In the genomic region with DNA sequence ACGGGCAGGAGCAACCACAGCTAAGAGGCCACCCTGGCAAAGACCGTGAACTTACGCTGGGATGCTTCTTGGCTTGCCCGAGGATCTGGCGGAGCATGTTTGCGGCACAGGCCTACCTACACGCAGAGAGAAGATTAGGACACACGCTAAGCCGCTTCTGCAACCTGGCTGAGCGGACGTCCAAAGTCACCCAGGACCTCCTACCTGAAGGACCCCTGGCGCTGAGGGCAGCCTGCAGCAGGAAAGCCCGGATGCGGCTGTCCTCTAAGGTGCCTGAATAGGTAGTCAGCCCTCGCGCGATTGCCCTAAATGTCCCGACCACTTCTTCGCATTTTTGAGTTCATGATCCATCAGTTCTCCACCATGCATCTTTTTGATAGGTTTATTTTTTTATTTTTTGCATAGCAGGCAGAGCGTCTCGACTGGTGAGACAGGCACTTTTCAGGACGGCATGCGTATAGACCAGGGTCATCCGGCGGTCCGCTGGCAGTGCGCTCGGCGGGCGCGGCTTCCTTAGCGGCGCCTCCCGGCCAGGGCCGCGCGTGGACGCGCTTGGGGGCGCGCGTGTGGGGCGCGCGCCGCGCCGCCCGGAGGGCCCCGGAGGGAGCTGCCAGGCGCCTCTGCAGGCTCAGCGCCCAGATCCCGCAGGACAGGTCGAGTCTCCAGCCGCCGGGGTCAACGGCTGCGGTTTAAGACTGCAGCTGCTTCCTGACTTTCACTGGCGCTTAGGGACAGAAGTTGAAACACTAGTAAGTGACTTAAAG, we compare ENCODE assay signal across 8 mouse cellular contexts. TPM values are rescaled to one million over a fixed set of nuclear protein-coding genes. Genes with fewer than 3 reads are reported as not detected.
DNase-seq lines count a peak whose midpoint lies in the region; ATAC-seq and TF ChIP-seq lines count a peak whose summit lies in the region.

A gene (minus strand): TSS at position 229 of the 764 bp plus-strand sequence.
A gene (plus strand): TSS at position 541 of the 764 bp plus-strand sequence.

- H3K27ac ChIP-seq in bone marrow, adult 2 months (ENCODE audit: control insufficient read depth, insufficient read depth, low read depth, low read length, poor library complexity), result peak within 1 kb of the TSS; percentile 61
- H3K27ac ChIP-seq in embryonic facial prominence, embryonic 15.5 days (replicated peaks), result peak within 1 kb of the TSS; percentile 87
- H3K27ac ChIP-seq in limb, embryonic 14.5 days (replicated peaks; ENCODE audit: low read depth, low read length), result peak within 1 kb of the TSS; percentile 79
- H3K27ac ChIP-seq in midbrain, postnatal 0 days (ENCODE audit: low read depth, low read length), result peak within 1 kb of the TSS; percentile 77

- no peaks in the 10 kb centered on the region for H3K27me3 ChIP-seq in embryonic facial prominence, embryonic 15.5 days
- no peaks in the 10 kb centered on the region for H3K27me3 ChIP-seq in limb, embryonic 14.5 days (ENCODE audit: control insufficient read depth, insufficient read depth, low read length)
- no peaks in the 10 kb centered on the region for H3K27me3 ChIP-seq in midbrain, postnatal 0 days (ENCODE audit: insufficient read depth, low read length)

- H3K4me3 ChIP-seq in bone marrow, adult 2 months (replicated peaks; ENCODE audit: control insufficient read depth, low read depth, low read length), result peak within 1 kb of the TSS; percentile 91
- H3K4me3 ChIP-seq in embryonic facial prominence, embryonic 15.5 days (replicated peaks), result peak within 1 kb of the TSS; percentile 89
- peak within 1 kb of the TSS; percentile 84 for H3K4me3 ChIP-seq in limb, embryonic 14.5 days (replicated peaks; ENCODE audit: low read length)
- H3K4me3 ChIP-seq in midbrain, postnatal 0 days (ENCODE audit: low read depth, low read length), result peak within 1 kb of the TSS; percentile 80

- DNase-seq in 416B (ENCODE audit: low read depth), result peak; percentile 94
- peak; percentile 93 for DNase-seq in heart, adult 8-10 months (ENCODE audit: low spot score)
- DNase-seq in kidney, adult 9 months, result peak; percentile 97
- peak; percentile 96 for DNase-seq in limb, embryonic 14.5 days (ENCODE audit: low spot score)
- peak; percentile 94 for DNase-seq in midbrain, postnatal 0 days (ENCODE audit: low spot score)
- peak; percentile 79 to 87 for DNase-seq in spleen, postnatal 14 days (ENCODE audit: low spot score in 2 of 2)

- peak within 1 kb of the TSS; percentile 90 for H3K9ac ChIP-seq in embryonic facial prominence, embryonic 15.5 days
- peak within 1 kb of the TSS; percentile 90 for H3K9ac ChIP-seq in limb, embryonic 14.5 days (ENCODE audit: low read depth, low read length, severe bottlenecking)
- H3K9ac ChIP-seq in midbrain, postnatal 0 days (replicated peaks; ENCODE audit: low read length, poor library complexity, severe bottlenecking), result peak within 1 kb of the TSS; percentile 96

- H3K36me3 ChIP-seq in embryonic facial prominence, embryonic 15.5 days, result peaks cover 26% of the 10 kb centered on the region
- H3K36me3 ChIP-seq in limb, embryonic 14.5 days (ENCODE audit: control insufficient read depth, insufficient read depth, low read length), result peaks cover 22% of the 10 kb centered on the region
- peaks cover 3% of the 10 kb centered on the region; the same call in 1 of the 2 replicates for H3K36me3 ChIP-seq in midbrain, postnatal 0 days (ENCODE audit: insufficient read depth, low read length)

- peak; percentile 98 for ATAC-seq in embryonic facial prominence, embryonic 15.5 days (ENCODE audit: insufficient number of reproducible peaks, low FRiP score, low TSS enrichment, low read depth)
- ATAC-seq in limb, embryonic 14.5 days (ENCODE audit: low FRiP score, low read depth), result peak; percentile 96
- ATAC-seq in midbrain, postnatal 0 days (ENCODE audit: low FRiP score), result peak; percentile 97

- peak within 1 kb of the TSS; percentile 55 for H3K4me2 ChIP-seq in embryonic facial prominence, embryonic 15.5 days (replicated peaks)
- peak within 1 kb of the TSS; percentile 58 for H3K4me2 ChIP-seq in limb, embryonic 14.5 days (replicated peaks; ENCODE audit: low read depth, low read length, severe bottlenecking)
- peak within 1 kb of the TSS; percentile 61 for H3K4me2 ChIP-seq in midbrain, postnatal 0 days (ENCODE audit: low read depth, low read length, poor library complexity, severe bottlenecking)

- under 1% methylated on average over 59 of the region's 59 CpGs for WGBS in bone marrow, adult 2 months
- under 1% methylated on average over 59 of the region's 59 CpGs for WGBS in embryonic facial prominence, embryonic 15.5 days
- WGBS in limb, embryonic 14.5 days, result 0% methylated on average over 53 of the region's 59 CpGs
- under 1% methylated on average over 59 of the region's 59 CpGs for whole genome bisulfite sequencing in midbrain, postnatal 0 days

- H3K9me3 ChIP-seq in embryonic facial prominence, embryonic 15.5 days (replicated peaks), result no peaks in the 10 kb centered on the region
- H3K9me3 ChIP-seq in limb, embryonic 14.5 days (ENCODE audit: control insufficient read depth, low read length), result no peaks in the 10 kb centered on the region
- no peaks in the 10 kb centered on the region for H3K9me3 ChIP-seq in midbrain, postnatal 0 days (ENCODE audit: low read length)

- peak; percentile 93 for TF ChIP-seq POLR2A in bone marrow, adult 2 months (IDR thresholded peaks at IDR 0.05; ENCODE audit: borderline replicate concordance, control insufficient read depth, low read depth, low read length)
- TF ChIP-seq POLR2A in limb, embryonic 14.5 days (IDR thresholded peaks at IDR 0.05; ENCODE audit: borderline replicate concordance, extremely low read depth, insufficient read depth, insufficient read length), result peak; percentile 87; the same call in 1 of the 2 replicates

- H3K4me1 ChIP-seq in bone marrow, adult 2 months (ENCODE audit: control insufficient read depth, insufficient read depth, low read length), result no peaks in the 10 kb centered on the region; the same call in 1 of the 2 replicates
- peaks cover 15% of the 10 kb centered on the region for H3K4me1 ChIP-seq in embryonic facial prominence, embryonic 15.5 days
- H3K4me1 ChIP-seq in limb, embryonic 14.5 days (ENCODE audit: control insufficient read depth, insufficient read depth, low read length), result peaks cover 7% of the 10 kb centered on the region; the same call in 1 of the 2 replicates
- 0 out of 2 replicates have a peak, but pooled peaks cover 8% of the 10 kb centered on the region for H3K4me1 ChIP-seq in midbrain, postnatal 0 days (ENCODE audit: insufficient read depth, low read length)

- TF ChIP-seq CTCF in bone marrow, adult 2 months (IDR thresholded peaks at IDR 0.05; ENCODE audit: control insufficient read depth, insufficient read depth, low read length), result no peak
- TF ChIP-seq CTCF in midbrain, postnatal 0 days (IDR thresholded peaks at IDR 0.05), result peak; percentile 15; the same call in 1 of the 2 replicates

RNA-seq across cellular contexts. Expression of the first gene that starts in this region (rescaled TPM):
- 298 and 450 TPM in 2 replicates for polyA plus RNA-seq in bone marrow, adult 2 months (2011; ENCODE audit: insufficient read depth, insufficient read length, low replicate concordance, missing spikeins)
- 717 and 749 TPM in 2 replicates for polyA plus RNA-seq in embryonic facial prominence, embryonic 15.5 days (2015; fragmentation: Nextera tagmentation; extraction: Ambion mirVana)
- 1,000 to 10,000 TPM; 2,945 to 3,498 (median 3,141) TPM for total RNA-seq in heart, adult 8-10 months (2022)
- 479 and 543 TPM in 2 replicates for polyA plus RNA-seq in limb, embryonic 14.5 days (2012; rRNA removed)
- polyA plus RNA-seq in limb, embryonic 14.5 days (2014; fragmentation: Nextera tagmentation; extraction: Ambion mirVana), result 762 and 828 TPM in 2 replicates
- 539 and 603 TPM in 2 replicates for total RNA-seq in midbrain, postnatal 0 days (2014; rRNA removed)
- 1,360 and 1,495 TPM in 2 replicates for polyA plus RNA-seq in midbrain, postnatal 0 days (2015; fragmentation: Nextera tagmentation; extraction: Ambion mirVana)

RNA-seq across cellular contexts. Expression of the second gene that starts in this region (rescaled TPM):
- polyA plus RNA-seq in bone marrow, adult 2 months (2011; ENCODE audit: insufficient read depth, insufficient read length, low replicate concordance, missing spikeins), result 19.8 and 41.7 TPM in 2 replicates
- 71.7 and 73.9 TPM in 2 replicates for polyA plus RNA-seq in embryonic facial prominence, embryonic 15.5 days (2015; fragmentation: Nextera tagmentation; extraction: Ambion mirVana)
- total RNA-seq in heart, adult 8-10 months (2022), result 10 to 100 TPM; 33.1 to 48.5 (median 44.7) TPM
- 36.2 and 43.1 TPM in 2 replicates for polyA plus RNA-seq in limb, embryonic 14.5 days (2012; rRNA removed)
- 101 and 102 TPM in 2 replicates for polyA plus RNA-seq in limb, embryonic 14.5 days (2014; fragmentation: Nextera tagmentation; extraction: Ambion mirVana)
- total RNA-seq in midbrain, postnatal 0 days (2014; rRNA removed), result 106 and 147 TPM in 2 replicates
- 68.0 and 88.6 TPM in 2 replicates for polyA plus RNA-seq in midbrain, postnatal 0 days (2015; fragmentation: Nextera tagmentation; extraction: Ambion mirVana)

Comparison
In these comparisons a context has a peak if more than half of its experiments do, and no peak if none do; other contexts are left out.
1. Peak in every context shown above with its lines: DNase-seq, ATAC-seq, H3K4me3 ChIP-seq and H3K27ac ChIP-seq.